Mouse (Mus musculus) MEL (cell line): ENCODE results near the gene Crybb3.

Source experiments
- CTCF ChIP-seq, 3 experiments: IDR thresholded peaks in 2 of 3; conservative IDR thresholded peaks in 1 of 3; 2 replicates each; pipeline ENCODE4 v1.5.1; 2011 to 2012; ENCODE audit warnings: low read length in 3 of 3, low read depth in 2 of 3, mild to moderate bottlenecking in 2 of 3, improper control_type of control experiment in 1 of 3, inconsistent platforms in 1 of 3, mixed read lengths in 1 of 3, moderate library complexity in 1 of 3; ENCODE audit not compliant: control insufficient read depth in 1 of 3, insufficient read depth in 1 of 3, poor library complexity in 1 of 3, severe bottlenecking in 1 of 3
- E2F4 ChIP-seq: IDR thresholded peaks from 2 replicates; pipeline ENCODE4 v1.6.1; 2011; ENCODE audit warnings: low read depth, low read length, improper control_type of control experiment, borderline replicate concordance
- EP300 ChIP-seq, 2 experiments: IDR thresholded peaks; 2 replicates each; pipeline ENCODE4 v1.6.1; 2011; ENCODE audit warnings: improper control_type of control experiment in 2 of 2, low read length in 2 of 2, low read depth in 1 of 2, mild to moderate bottlenecking in 1 of 2
- ETS1 ChIP-seq: IDR thresholded peaks from 2 replicates; pipeline ENCODE4 v1.6.1; 2012; ENCODE audit warnings: low read depth, mild to moderate bottlenecking, inconsistent platforms, low read length, improper control_type of control experiment, moderate library complexity
- KAT2A ChIP-seq: conservative IDR thresholded peaks from 2 replicates; pipeline ENCODE4 v1.6.1; 2012; ENCODE audit warnings: low read depth, low read length, improper control_type of control experiment, inconsistent platforms
- MAX ChIP-seq: IDR thresholded peaks from 2 replicates; pipeline ENCODE4 v1.6.1; 2011; ENCODE audit warnings: low read length, improper control_type of control experiment
- MXI1 ChIP-seq: IDR thresholded peaks from 2 replicates; pipeline ENCODE4 v1.6.1; 2011; ENCODE audit warnings: mild to moderate bottlenecking, low read depth, low read length, improper control_type of control experiment
- POLR2A ChIP-seq, 2 experiments: IDR thresholded peaks; 2 replicates each; pipeline ENCODE4 v1.6.1; 2011 to 2012; ENCODE audit warnings: low read length in 2 of 2, mild to moderate bottlenecking in 2 of 2, control low read depth in 1 of 2, improper control_type of control experiment in 1 of 2, low read depth in 1 of 2, moderate library complexity in 1 of 2; ENCODE audit not compliant: control insufficient read depth in 1 of 2, insufficient read depth in 1 of 2, poor library complexity in 1 of 2
- TAL1 ChIP-seq: IDR thresholded peaks from 2 replicates; pipeline ENCODE4 v1.6.1; 2012; ENCODE audit warnings: mild to moderate bottlenecking, inconsistent platforms, low read length, moderate library complexity, mixed read lengths
- USF2 ChIP-seq, 2 experiments: IDR thresholded peaks; 2 replicates each; pipeline ENCODE4 v1.6.1; 2011 to 2012; ENCODE audit warnings: improper control_type of control experiment in 2 of 2, low read length in 2 of 2, borderline replicate concordance in 1 of 2, inconsistent platforms in 1 of 2, low read depth in 1 of 2, mild to moderate bottlenecking in 1 of 2; ENCODE audit not compliant: insufficient read depth in 1 of 2
- ZC3H11A ChIP-seq: IDR thresholded peaks from 2 replicates; pipeline ENCODE4 v1.6.1; 2012; ENCODE audit warnings: low read depth, mild to moderate bottlenecking, inconsistent platforms, low read length, improper control_type of control experiment

DNA sequence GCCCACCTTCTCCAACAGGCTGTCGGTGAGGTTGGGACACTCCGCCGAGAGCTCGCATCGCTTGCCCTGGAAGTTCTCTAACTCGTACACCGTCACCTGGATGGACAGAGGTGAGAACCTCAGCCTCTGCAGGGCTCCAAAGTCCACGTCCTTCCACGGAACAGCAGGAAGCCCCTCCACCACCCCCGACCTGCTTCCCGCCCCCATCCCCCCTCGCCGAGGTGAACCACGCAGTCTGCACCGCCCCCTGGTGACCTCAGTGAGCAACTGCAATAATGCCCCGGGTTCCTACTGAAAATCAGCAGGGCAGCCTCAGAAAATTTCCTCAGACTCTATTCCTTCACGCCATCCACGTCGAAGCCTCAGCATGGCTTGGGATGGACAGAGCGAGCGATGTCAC is 1.6 kb downstream of the Crybb3 start:
- TF ChIP-seq MXI1 = no peak
- no peak for TF ChIP-seq E2F4
- no peak for TF ChIP-seq ETS1
- TF ChIP-seq KAT2A = no peak
- TF ChIP-seq ZC3H11A = no peak
- TF ChIP-seq CTCF (IDR thresholded peaks at IDR 0.05 in 2 of 3, conservative IDR thresholded peaks at IDR 0.05 in 1 of 3; ENCODE audit: control insufficient read depth in 1 of 3, insufficient read depth in 1 of 3, low read depth in 2 of 3, low read length in 3 of 3, poor library complexity in 1 of 3, severe bottlenecking in 1 of 3) = 0 out of 6 replicates have a peak, but pooled peaks of 1 of the 3 experiments have one; percentile 4
- TF ChIP-seq USF2 (IDR thresholded peaks at IDR 0.05; ENCODE audit: borderline replicate concordance in 1 of 2, insufficient read depth in 1 of 2, low read depth in 1 of 2, low read length in 2 of 2) = no peak
- TF ChIP-seq POLR2A (IDR thresholded peaks at IDR 0.05; ENCODE audit: control insufficient read depth in 1 of 2, insufficient read depth in 1 of 2, low read depth in 1 of 2, low read length in 2 of 2, poor library complexity in 1 of 2) = no peak
- no peak for TF ChIP-seq EP300 (IDR thresholded peaks at IDR 0.05; ENCODE audit: low read depth in 1 of 2, low read length in 2 of 2)
- TF ChIP-seq TAL1 = no peak
- no peak for TF ChIP-seq MAX
